Mouse (Mus musculus) cortical plate, adult 2 months (tissue): ENCODE measurements at regions not wholly inside any gene's neighbourhood (a gene's known extent, or its start where the extent isn't known, plus 50 kb on each side); places are given as distances from the start of the nearest gene placed in this dataset.

Experiments
- CTCF ChIP-seq: fragments of 200-500 bp; IDR thresholded peaks from 2 replicates; pipeline ENCODE4 v1.5.1; 2011; ENCODE audit warnings: mild to moderate bottlenecking, control low read depth, low read length; ENCODE audit not compliant: insufficient read depth; ENCODE audit errors: extremely low read depth
- POLR2A ChIP-seq: fragments of 200-500 bp; IDR thresholded peaks from 2 replicates; pipeline ENCODE4 v1.6.1; 2011; ENCODE audit warnings: mild to moderate bottlenecking, low read length, control low read depth; ENCODE audit not compliant: insufficient read depth; ENCODE audit errors: extremely low read depth

GRCm38 (mm10) chr9:102449366-102449765 lies 56.2 kb upstream of the Ky start:
- TF ChIP-seq POLR2A (no peak), CTCF (no peak)
